Mouse (Mus musculus): ENCODE results near the gene Elfn1. TPM values are rescaled to one million over a fixed set of nuclear protein-coding genes. Genes with fewer than 3 reads are reported as not detected.
A peak's percentile ranks its signal among the peaks of the same experiment; 100 is the strongest.

The Elfn1 gene
- total RNA-seq, 2 experiments from 2014 or later: not detected

DNA sequence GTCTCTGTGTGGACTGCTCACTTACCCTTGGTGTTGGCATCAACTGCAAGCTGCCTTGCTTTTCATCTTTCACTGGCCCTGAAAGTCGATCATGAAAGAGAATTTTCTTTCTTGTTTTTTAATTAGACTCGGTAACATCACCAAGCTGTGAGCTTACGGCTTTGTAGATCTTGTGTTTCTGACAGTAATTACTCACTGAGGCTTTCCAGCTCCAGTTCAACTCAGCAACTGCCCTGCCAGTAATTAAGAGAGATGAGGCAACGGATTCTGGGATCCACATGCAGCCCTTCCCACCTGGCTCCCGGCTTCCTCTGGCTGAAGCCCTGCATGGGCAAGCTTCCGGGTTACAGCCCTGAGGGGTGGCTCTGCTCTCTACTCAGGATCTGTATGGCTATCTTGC is 115.1 kb downstream of the Elfn1 start:
- no peak for TF ChIP-seq CTCF (IDR thresholded peaks at IDR 0.05)
- DNase-seq: no peak
- intact Hi-C loops (cut with DNase I): no loop called here
- Histone ChIP-seq H3K27ac (no peak overlapping the region), H3K4me3 (no peak overlapping the region)

DNA sequence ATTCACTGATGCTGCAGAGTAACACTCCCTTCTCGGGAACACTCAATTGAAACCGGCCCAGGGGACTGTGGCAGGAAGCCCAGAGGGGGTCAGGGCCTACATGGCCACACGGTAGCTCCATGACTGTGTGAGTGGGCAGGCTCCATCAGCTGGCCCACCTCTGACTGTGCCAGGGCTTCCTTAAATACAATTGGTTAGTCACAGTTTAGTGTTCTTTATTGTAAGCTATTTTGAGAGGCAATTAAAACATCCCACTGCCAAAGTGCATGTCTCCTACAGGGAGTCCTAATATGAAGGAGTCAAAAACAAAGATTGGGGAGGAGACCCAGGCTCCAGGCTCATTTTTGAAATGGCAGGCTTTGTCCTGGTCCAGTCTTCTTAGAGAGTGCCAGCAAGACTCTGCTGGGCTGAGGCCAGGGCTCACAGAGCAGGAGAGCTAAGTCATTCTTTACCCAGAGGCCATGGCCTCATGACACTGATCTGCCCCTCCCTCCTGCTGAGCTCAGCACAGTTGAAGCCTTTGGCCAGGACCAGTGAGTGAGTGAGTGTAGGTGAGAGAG is 116.3 kb downstream of the Elfn1 start:
- intact Hi-C loops (cut with DNase I): no loop called here
- TF ChIP-seq CTCF (IDR thresholded peaks at IDR 0.05): no peak
- Histone ChIP-seq H3K4me3 (no peak overlapping the region), H3K27ac (peak overlapping the region; percentile 63)
- peak; percentile 74 for DNase-seq

Other genes with a start within 250 kb of the Elfn1 start
- gene Micall2, start 171.6 kb upstream of the Elfn1 start, total RNA-seq (2021): under 1 TPM; 0.61 to 0.95 TPM
- gene Ints1, start 132.3 kb upstream of the Elfn1 start, total RNA-seq (2021): 10 to 100 TPM; 32.8 to 40.4 TPM
- 10 to 100 TPM; 14.9 to 23.8 TPM for gene Mafk, start 116.4 kb upstream of the Elfn1 start, total RNA-seq (2021)
- gene Tmem184a, start 88.0 kb upstream of the Elfn1 start, total RNA-seq (2021): under 1 TPM; 0.87 to 0.95 TPM
- gene Gm26938, start 81.5 kb upstream of the Elfn1 start, total RNA-seq (2021): not detected
- gene Psmg3, start 81.1 kb upstream of the Elfn1 start, total RNA-seq (2021): 10 to 100 TPM in 1 of 2 experiments, 1 to 10 TPM in 1; 7.7 to 10.6 TPM

Measured in gastrocnemius, adult 2 months (tissue).